Mouse (Mus musculus) liver, embryonic 15.5 days (tissue): ENCODE results near the gene Khdrbs1. TPM values are rescaled to one million over a fixed set of nuclear protein-coding genes. Genes with fewer than 3 reads are reported as not detected.
"Not testable (repeated sequence)": the region's sequence is repeated elsewhere in the genome, so short reads cannot be mapped to it uniquely, and the experiment has no call there.

Experiments used
- ATAC-seq: fragments of 200-750 bp; cut with Nextera tagmentation; 2 replicates; pipeline ENCODE4 v1.8.0; 2017; ENCODE audit warnings: moderate number of reproducible peaks, mild to moderate bottlenecking, moderate library complexity; ENCODE audit not compliant: insufficient read depth
- H3K27ac ChIP-seq: fragments of 300-500 bp; sonication (generic); replicated peaks from 2 replicates; pipeline ENCODE4 v1.5.1; 2015; ENCODE audit warnings: mild to moderate bottlenecking, inconsistent platforms
- H3K27me3 ChIP-seq: fragments of 300-500 bp; sonication (generic); 2 replicates; pipeline ENCODE4 v1.6.1; 2015; ENCODE audit warnings: mild to moderate bottlenecking, inconsistent platforms
- H3K36me3 ChIP-seq: fragments of 300-500 bp; sonication (generic); replicated peaks from 2 replicates; pipeline ENCODE4 v1.6.1; 2015; ENCODE audit warnings: moderate library complexity, mild to moderate bottlenecking, inconsistent platforms
- H3K4me1 ChIP-seq: fragments of 300-500 bp; sonication (generic); replicated peaks from 2 replicates; pipeline ENCODE4 v1.6.1; 2015; ENCODE audit warnings: inconsistent platforms
- H3K4me2 ChIP-seq: fragments of 300-500 bp; sonication (generic); 2 replicates; pipeline ENCODE4 v1.6.1; 2015; ENCODE audit warnings: moderate library complexity, mild to moderate bottlenecking, inconsistent platforms
- H3K4me3 ChIP-seq: fragments of 300-500 bp; sonication (generic); replicated peaks from 2 replicates; pipeline ENCODE4 v1.5.1; 2015; ENCODE audit warnings: mild to moderate bottlenecking, inconsistent platforms
- H3K9ac ChIP-seq: fragments of 300-500 bp; sonication (generic); 2 replicates; pipeline ENCODE4 v1.6.1; 2015; ENCODE audit warnings: moderate library complexity, mild to moderate bottlenecking, inconsistent platforms
- H3K9me3 ChIP-seq: fragments of 300-500 bp; sonication (generic); replicated peaks from 2 replicates; pipeline ENCODE4 v1.6.1; 2016; ENCODE audit warnings: inconsistent platforms
- WGBS: fragments of 180-500 bp; shearing (Covaris S2); methylation state at CpG from one replicate; pipeline ENCODE4 v1.1.7; 2015; ENCODE audit warnings: mixed read lengths; ENCODE audit not compliant: insufficient replicate concordance; 5-methylcytosine and 5-hydroxymethylcytosine counted together
- polyA plus RNA-seq: library from polyadenylated mRNA; unstranded; fragments of >200 nt; fragmentation: Nextera tagmentation; extraction: Ambion mirVana; gene quantifications from 2 replicates; pipeline ENCODE4 v1.2.1, GENCODE M21; 2015

The Khdrbs1 gene
- polyA plus RNA-seq, 1 experiment from 2014 or later, result 26.1 TPM

- H3K9me3 ChIP-seq, result no peaks in the 10 kb centered on the region
- H3K4me1 ChIP-seq, result peaks cover 36% of the 10 kb centered on the region
- peak overlapping the region; percentile 89 for H3K27ac ChIP-seq
- no peak overlapping the region for H3K9ac ChIP-seq
- peak overlapping the region; percentile 100; the same call in 1 of the 2 replicates for H3K4me3 ChIP-seq
- H3K4me2 ChIP-seq, result peak overlapping the region; percentile 90
- 52% methylated on average over 2 of the region's 2 CpGs for WGBS
- no peak for ATAC-seq
- no peaks in the 10 kb centered on the region for H3K27me3 ChIP-seq
- H3K36me3 ChIP-seq, result 0 out of 2 replicates have a peak, but pooled peaks cover 4% of the 10 kb centered on the region
These were observed 1.4 kb upstream of the Khdrbs1 start for GRCm38 (mm10) chr4:129743494-129743893.

GRCm38 (mm10) chr4:129743010-129743390, 897 bp upstream of the Khdrbs1 start:
- Histone ChIP-seq H3K4me1 (peaks cover 36% of the 10 kb centered on the region), H3K4me3 (peak overlapping the region; percentile 100), H3K9ac (peak overlapping the region; percentile 67), H3K27me3 (no peaks in the 10 kb centered on the region), H3K27ac (peak overlapping the region; percentile 89), H3K9me3 (no peaks in the 10 kb centered on the region), H3K36me3 (peaks cover 7% of the 10 kb centered on the region; the same call in 1 of the 2 replicates), H3K4me2 (peak overlapping the region; percentile 90)
- no peak for ATAC-seq
- 8% methylated on average over 7 of the region's 7 CpGs for WGBS

GRCm38 (mm10) chr4:129741974-129742231, 200 bp downstream of the Khdrbs1 start:
- under 1% methylated on average over 34 of the region's 34 CpGs for WGBS
- Histone ChIP-seq H3K4me1 (peaks cover 41% of the 10 kb centered on the region), H3K36me3 (peaks cover 8% of the 10 kb centered on the region; the same call in 1 of the 2 replicates), H3K9ac (peak overlapping the region; percentile 98), H3K4me2 (peak overlapping the region; percentile 90), H3K27ac (peak overlapping the region; percentile 89), H3K9me3 (no peaks in the 10 kb centered on the region), H3K4me3 (peak overlapping the region; percentile 100), H3K27me3 (no peaks in the 10 kb centered on the region)
- peak; percentile 42 for ATAC-seq

GRCm38 (mm10) chr4:129741251-129741973, 691 bp downstream of the Khdrbs1 start:
- Histone ChIP-seq H3K4me2 (peak overlapping the region; percentile 90), H3K4me1 (peaks cover 43% of the 10 kb centered on the region), H3K4me3 (peak overlapping the region; percentile 100), H3K9ac (peak overlapping the region; percentile 98), H3K27ac (peak overlapping the region; percentile 89), H3K9me3 (no peaks in the 10 kb centered on the region), H3K27me3 (no peaks in the 10 kb centered on the region), H3K36me3 (peaks cover 8% of the 10 kb centered on the region; the same call in 1 of the 2 replicates)
- peak; percentile 7 for ATAC-seq
- under 1% methylated on average over 62 of the region's 62 CpGs for WGBS

GRCm38 (mm10) chr4:129739111-129739645, 2.9 kb downstream of the Khdrbs1 start:
- Histone ChIP-seq H3K4me2 (peak overlapping the region; percentile 90; the same call in 1 of the 2 replicates), H3K36me3 (peaks cover 12% of the 10 kb centered on the region; the same call in 1 of the 2 replicates), H3K27me3 (no peaks in the 10 kb centered on the region), H3K27ac (no peak overlapping the region), H3K4me1 (peaks cover 53% of the 10 kb centered on the region), H3K4me3 (no peak overlapping the region), H3K9me3 (no peaks in the 10 kb centered on the region), H3K9ac (no peak overlapping the region)
- no peak for ATAC-seq
- WGBS, result 67% methylated on average over 4 of the region's 4 CpGs

- no peak overlapping the region for H3K4me2 ChIP-seq
- H3K36me3 ChIP-seq, result peaks cover 12% of the 10 kb centered on the region; the same call in 1 of the 2 replicates
- no peaks in the 10 kb centered on the region for H3K27me3 ChIP-seq
- no peak overlapping the region for H3K4me3 ChIP-seq
- H3K9ac ChIP-seq, result no peak overlapping the region
- no peaks in the 10 kb centered on the region for H3K9me3 ChIP-seq
- peaks cover 48% of the 10 kb centered on the region for H3K4me1 ChIP-seq
- no peak for ATAC-seq
- H3K27ac ChIP-seq, result no peak overlapping the region; the same call in 1 of the 2 replicates
- WGBS, result 67% methylated on average over 1 of the region's 1 CpGs
These were observed 5.9 kb downstream of the Khdrbs1 start for GRCm38 (mm10) chr4:129736173-129736572.

- H3K27ac ChIP-seq, ATAC-seq, H3K4me3 ChIP-seq, H3K9ac ChIP-seq, H3K9me3 ChIP-seq, H3K4me2 ChIP-seq, H3K27me3 ChIP-seq: not testable (repeated sequence)
- Histone ChIP-seq H3K4me1 (peaks cover 45% of the 10 kb centered on the region), H3K36me3 (peaks cover 12% of the 10 kb centered on the region; the same call in 1 of the 2 replicates)
- 82% methylated on average over 4 of the region's 4 CpGs for WGBS
These were observed 6.6 kb downstream of the Khdrbs1 start for GRCm38 (mm10) chr4:129735485-129735884.

GRCm38 (mm10) chr4:129731423-129731822, 10.7 kb downstream of the Khdrbs1 start:
- no peak for ATAC-seq
- Histone ChIP-seq H3K27ac (no peak overlapping the region), H3K4me2 (no peak overlapping the region), H3K27me3 (no peaks in the 10 kb centered on the region), H3K4me1 (peaks cover 26% of the 10 kb centered on the region), H3K9me3 (no peaks in the 10 kb centered on the region), H3K36me3 (peaks cover 34% of the 10 kb centered on the region), H3K4me3 (no peak overlapping the region), H3K9ac (no peak overlapping the region)
- 37% methylated on average over 5 of the region's 5 CpGs for WGBS

- WGBS, result 84% methylated on average over 9 of the region's 9 CpGs
- H3K9me3 ChIP-seq, result no peaks in the 10 kb centered on the region
- no peak for ATAC-seq
- no peaks in the 10 kb centered on the region for H3K4me1 ChIP-seq
- H3K4me2 ChIP-seq, result no peak overlapping the region
- no peak overlapping the region for H3K4me3 ChIP-seq
- no peaks in the 10 kb centered on the region for H3K27me3 ChIP-seq
- H3K9ac ChIP-seq, result no peak overlapping the region
- H3K27ac ChIP-seq, result no peak overlapping the region
- peaks cover 83% of the 10 kb centered on the region for H3K36me3 ChIP-seq
These were observed 25.8 kb downstream of the Khdrbs1 start for GRCm38 (mm10) chr4:129716310-129716709.

- H3K4me2 ChIP-seq, result no peak overlapping the region
- H3K4me1 ChIP-seq, result no peaks in the 10 kb centered on the region
- no peaks in the 10 kb centered on the region for H3K27me3 ChIP-seq
- H3K27ac ChIP-seq, result no peak overlapping the region
- no peak overlapping the region for H3K4me3 ChIP-seq
- 74% methylated on average over 8 of the region's 8 CpGs for WGBS
- no peaks in the 10 kb centered on the region for H3K9me3 ChIP-seq
- H3K9ac ChIP-seq, result no peak overlapping the region
- H3K36me3 ChIP-seq, result peaks cover 90% of the 10 kb centered on the region
- ATAC-seq, result no peak
These were observed 32.5 kb downstream of the Khdrbs1 start for GRCm38 (mm10) chr4:129709486-129710129.

GRCm38 (mm10) chr4:129706750-129707149, 35.4 kb downstream of the Khdrbs1 start:
- Histone ChIP-seq H3K9me3 (no peaks in the 10 kb centered on the region), H3K4me3 (no peak overlapping the region), H3K27ac (no peak overlapping the region), H3K27me3 (no peaks in the 10 kb centered on the region), H3K4me1 (peaks cover 5% of the 10 kb centered on the region), H3K36me3 (peaks cover 90% of the 10 kb centered on the region), H3K9ac (no peak overlapping the region), H3K4me2 (no peak overlapping the region)
- 77% methylated on average over 3 of the region's 3 CpGs for WGBS
- no peak for ATAC-seq
